Mouse (Mus musculus) Patski (cell line): ENCODE results near the gene Agr3. TPM values are rescaled to one million over a fixed set of nuclear protein-coding genes. Genes with fewer than 3 reads are reported as not detected.

Source experiments
- ATAC-seq: fragments of 100-300 bp; one replicate; pipeline ENCODE4 v1.8.0; 2021
- CTCF ChIA-PET: fragments of 350-600 bp; sonication (Branson Sonifier 250); formaldehyde crosslinking; loops from one replicate; lab custom pipeline; 2022; ENCODE audit warnings: inconsistent platforms; lab: Charles Lee
- POLR2A ChIA-PET: fragments of 350-600 bp; sonication (Branson Sonifier 250); formaldehyde crosslinking; loops from one replicate; lab custom pipeline; 2022; ENCODE audit warnings: antibody characterized with exemption, inconsistent platforms; lab: Charles Lee
- DNase-seq: peaks from one replicate; pipeline ENCODE4 v3.0.0-alpha.2; 2011; ENCODE audit warnings: low read depth, low spot score
- H3K27me3 ChIP-seq: fragments of 371-371 bp; one replicate; pipeline ENCODE4 v1.5.1; 2021
- CTCF ChIP-seq: fragments of 100-300 bp; IDR thresholded peaks from one replicate; pipeline ENCODE4 v1.5.1; 2021
- in situ Hi-C: fragments of 300-500 bp; cut with MboI; formaldehyde crosslinking; loops from 3 replicates; pipeline ENCODE4 v1.11.1; 2018; ENCODE audit warnings: low pct_unique_long_range_greater_than_20kb, mixed read lengths
- polyA plus RNA-seq: library from polyadenylated mRNA; unstranded; gene quantifications from one replicate; pipeline ENCODE4 v1.2.3, GENCODE M21; 2021

Agr3 gene
- polyA plus RNA-seq, 1 experiment from 2014 or later: not detected

DNA sequence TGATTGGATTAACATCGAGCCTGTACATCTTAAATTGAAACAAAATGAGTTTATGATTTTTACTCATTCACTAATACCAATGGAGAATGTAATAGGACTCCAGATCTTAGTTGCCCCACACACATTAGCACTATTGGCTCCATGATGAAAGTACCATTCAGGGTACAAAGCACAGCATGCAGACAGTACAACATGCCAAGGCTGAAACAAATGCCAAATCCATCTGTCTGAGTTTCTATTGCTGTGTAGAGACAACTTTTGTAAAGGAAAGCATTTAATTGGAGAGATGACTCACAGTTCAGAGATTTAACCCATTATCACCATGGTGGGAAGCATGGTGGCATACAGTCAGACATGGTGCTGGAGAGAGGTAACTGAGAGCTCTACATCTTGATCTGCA, 7.4 kb upstream of the Agr3 start:
- ChIA-PET CTCF (no interaction called here), POLR2A (no interaction called here)
- in situ Hi-C loops: loop anchor here (10.0 kb wide), 1 partner anchor 747 kb away; no protein-coding TSS in a partner anchor
- no peak for ATAC-seq
- TF ChIP-seq CTCF: no peak
- H3K27me3 ChIP-seq: peaks cover 20% of the 10 kb centered on the region
- no peak for DNase-seq

- ChIA-PET CTCF (no interaction called here), POLR2A (no interaction called here)
- no peak for TF ChIP-seq CTCF
- ATAC-seq (no peak), DNase-seq (no peak)
- peaks cover 3% of the 10 kb centered on the region for H3K27me3 ChIP-seq
- in situ Hi-C loops: no loop called here
Measured at GRCm38 (mm10) chr12:35927804-35928203, 2.4 kb downstream of the Agr3 start.

GRCm38 (mm10) chr12:35932816-35933215, 7.4 kb downstream of the Agr3 start:
- ChIA-PET POLR2A (no interaction called here), CTCF (no interaction called here)
- DNase-seq: no peak
- no peak for ATAC-seq
- TF ChIP-seq CTCF: no peak
- in situ Hi-C loops: no loop called here
- H3K27me3 ChIP-seq: no peaks in the 10 kb centered on the region

- in situ Hi-C loops: no loop called here
- CTCF ChIA-PET: no interaction called here
- peaks cover 5% of the 10 kb centered on the region for H3K27me3 ChIP-seq
- POLR2A ChIA-PET: no interaction called here
- no peak for TF ChIP-seq CTCF
- ATAC-seq (no peak), DNase-seq (no peak)
Measured at GRCm38 (mm10) chr12:35951757-35952156, 26.3 kb downstream of the Agr3 start.

DNA sequence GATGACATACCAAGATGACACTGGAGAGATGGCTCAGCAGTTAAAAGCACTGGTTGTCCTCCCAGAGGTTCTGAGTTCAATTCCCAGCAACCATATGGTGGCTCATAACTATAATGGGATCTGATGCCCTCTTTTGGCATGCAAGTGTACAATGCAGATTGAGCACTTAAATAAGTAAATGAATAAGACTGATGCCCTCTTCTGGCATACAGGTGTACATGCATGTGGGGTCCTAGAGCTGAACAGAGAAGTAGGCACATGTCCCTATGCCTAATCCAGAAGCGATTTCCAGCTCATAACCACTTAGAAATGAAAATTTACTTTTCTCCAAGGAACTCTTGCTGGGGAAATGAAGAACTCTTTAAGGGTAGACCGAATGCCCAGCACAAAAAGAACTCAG, 31.8 kb downstream of the Agr3 start:
- DNase-seq (no peak), ATAC-seq (no peak)
- peak; percentile 56 for TF ChIP-seq CTCF
- H3K27me3 ChIP-seq: peaks cover 4% of the 10 kb centered on the region
- ChIA-PET POLR2A (no interaction called here), CTCF (interaction anchor here (1.8 kb wide), 1 partner anchor 9 kb away, joined by 6 read pairs; no protein-coding TSS in a partner anchor)
- in situ Hi-C loops: no loop called here

DNA sequence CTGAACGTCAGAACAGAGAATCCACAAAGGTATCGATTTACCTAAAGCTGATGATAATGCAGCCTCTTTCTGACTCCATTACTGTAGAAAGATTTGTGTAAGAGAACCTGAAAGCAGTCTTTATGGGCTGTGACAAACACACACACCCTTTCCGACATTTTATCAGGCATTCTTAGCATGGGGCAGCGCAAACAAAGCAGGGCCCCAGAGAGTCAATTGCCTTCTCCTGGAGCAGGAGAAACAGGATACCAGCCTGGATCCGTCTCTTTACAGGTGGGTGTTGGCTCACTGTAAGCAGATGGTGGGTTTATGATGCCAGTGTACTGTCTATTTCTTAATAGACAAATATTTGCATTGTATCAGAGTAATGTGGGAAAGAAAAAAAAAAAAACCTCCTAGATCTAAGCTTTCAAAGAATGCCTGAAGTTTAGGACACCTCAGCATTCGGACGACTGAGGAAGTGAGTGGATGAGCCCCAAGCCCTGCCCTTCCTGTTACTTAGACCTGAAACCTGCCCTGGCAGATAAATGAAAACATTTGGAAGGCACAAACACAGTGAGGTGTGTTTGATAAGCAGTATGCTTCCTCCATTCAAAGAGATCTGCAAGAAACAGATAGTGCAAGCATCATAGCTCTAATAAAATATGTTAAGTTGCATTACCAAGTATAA, 40.8 kb downstream of the Agr3 start:
- TF ChIP-seq CTCF: no peak
- ChIA-PET POLR2A (no interaction called here), CTCF (interaction anchor here (1.3 kb wide), 1 partner anchor 9 kb away, joined by 6 read pairs; no protein-coding TSS in a partner anchor)
- ATAC-seq (no peak), DNase-seq (no peak)
- in situ Hi-C loops: no loop called here
- peaks cover 7% of the 10 kb centered on the region for H3K27me3 ChIP-seq

- ChIA-PET POLR2A (no interaction called here), CTCF (interaction anchor here (1.3 kb wide), 1 partner anchor 9 kb away, joined by 6 read pairs; no protein-coding TSS in a partner anchor)
- TF ChIP-seq CTCF: no peak
- H3K27me3 ChIP-seq: peaks cover 7% of the 10 kb centered on the region
- DNase-seq: no peak
- in situ Hi-C loops: no loop called here
- ATAC-seq: no peak
Measured at GRCm38 (mm10) chr12:35966768-35967141, 41.3 kb downstream of the Agr3 start.

DNA sequence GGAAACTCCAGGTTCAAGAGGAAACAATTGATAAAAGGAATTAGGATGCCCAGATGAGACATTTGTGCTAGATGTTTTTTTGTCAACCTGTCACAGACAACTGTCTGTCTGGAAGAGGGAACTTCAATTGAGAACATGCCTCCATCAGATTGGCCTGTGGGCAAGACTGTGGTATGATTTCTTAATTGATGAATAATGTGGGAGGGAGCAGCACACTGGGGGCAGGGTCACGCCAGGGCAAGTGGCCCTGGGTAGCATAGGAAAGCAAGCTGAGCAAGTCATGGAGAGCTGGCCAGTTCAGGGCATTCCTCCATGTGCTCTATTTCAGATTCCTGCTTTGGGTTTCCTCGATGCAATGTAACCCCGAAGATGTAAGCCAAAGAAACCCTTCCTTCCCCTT, 50.5 kb downstream of the Agr3 start:
- no peaks in the 10 kb centered on the region for H3K27me3 ChIP-seq
- in situ Hi-C loops: no loop called here
- ATAC-seq (no peak), DNase-seq (no peak)
- POLR2A ChIA-PET: interaction anchor here (0.6 kb wide), 2 partner anchors 14 to 661 kb away, joined by 3 to 4 read pairs; no protein-coding TSS in a partner anchor
- no peak for TF ChIP-seq CTCF
- CTCF ChIA-PET: no interaction called here

GRCm38 (mm10) chr12:35977633-35978246, 52.3 kb downstream of the Agr3 start:
- ChIA-PET POLR2A (interaction anchor here (0.7 kb wide), 1 partner anchor 39 kb away, joined by 3 read pairs; no protein-coding TSS in a partner anchor), CTCF (no interaction called here)
- no peaks in the 10 kb centered on the region for H3K27me3 ChIP-seq
- TF ChIP-seq CTCF: no peak
- DNase-seq (no peak), ATAC-seq (no peak)
- in situ Hi-C loops: no loop called here

GRCm38 (mm10) chr12:35979625-35980024, 54.2 kb downstream of the Agr3 start:
- DNase-seq: no peak
- TF ChIP-seq CTCF: no peak
- CTCF ChIA-PET: no interaction called here
- H3K27me3 ChIP-seq: no peaks in the 10 kb centered on the region
- in situ Hi-C loops: no loop called here
- POLR2A ChIA-PET: no interaction called here
- no peak for ATAC-seq

DNA sequence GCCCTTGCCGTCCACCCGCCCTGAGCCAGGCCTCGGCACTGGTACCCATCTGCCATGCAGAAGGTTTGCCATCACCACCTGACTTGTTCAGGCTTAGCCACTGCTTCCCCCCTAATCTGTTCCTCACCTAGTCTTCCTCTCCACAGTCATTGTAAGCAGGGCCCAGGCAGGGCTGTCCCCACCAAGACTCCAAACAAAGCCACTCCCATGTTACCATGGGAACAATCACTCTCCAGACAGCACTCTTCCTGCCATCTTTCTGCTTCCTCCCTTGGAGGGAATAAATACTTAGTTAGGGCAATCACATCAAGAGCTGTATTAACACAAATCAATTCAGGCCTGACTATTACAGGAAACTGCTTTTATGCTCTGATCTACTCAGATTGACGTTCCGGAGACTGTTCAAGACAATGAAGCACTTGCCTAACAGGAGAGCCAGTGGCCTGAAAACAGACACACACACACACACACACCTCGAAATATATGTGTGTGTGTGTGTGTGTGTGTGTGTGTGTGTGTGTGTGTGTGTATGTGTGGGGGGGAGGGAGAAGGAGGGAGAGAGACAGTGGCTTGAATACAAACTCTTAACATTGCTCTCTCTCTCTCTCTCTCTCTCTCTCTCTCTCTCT, 56.4 kb downstream of the Agr3 start:
- in situ Hi-C loops: no loop called here
- H3K27me3 ChIP-seq: no peaks in the 10 kb centered on the region
- ChIA-PET POLR2A (no interaction called here), CTCF (no interaction called here)
- no peak for ATAC-seq
- DNase-seq: no peak
- no peak for TF ChIP-seq CTCF
